Mouse (Mus musculus) gastrocnemius, postnatal 14 days (tissue): ENCODE measurements around the gene Pan3. TPM values are rescaled to one million over a fixed set of nuclear protein-coding genes. Genes with fewer than 3 reads are reported as not detected.

Experiments
- DNase-seq: peaks from one replicate; pipeline ENCODE4 v3.0.0; 2021; ENCODE audit warnings: mixed read lengths
- intact Hi-C: fragments of 180-260 bp; cut with DNase I; formaldehyde crosslinking; loops from one replicate; pipeline ENCODE4 v1.15.1; 2025; ENCODE audit warnings: low total_unique reads
- total RNA-seq, 2 experiments: library from RNA; stranded (reverse); gene quantifications; 2 replicates each; pipeline ENCODE4 v1.2.3; 2021

Gene Pan3
- total RNA-seq, 2 experiments from 2014 or later, result 22.2 to 31.3 TPM

GRCm38 (mm10) chr5:147473856-147474255 lies 43.9 kb downstream of the Pan3 start:
- intact Hi-C loops, result no loop called here
- DNase-seq, result no peak

- DNase-seq, result no peak
- intact Hi-C loops, result no loop called here
These were observed 46.1 kb downstream of the Pan3 start for GRCm38 (mm10) chr5:147476109-147476508.

- intact Hi-C loops, result no loop called here
- no peak for DNase-seq
These were observed 47.1 kb downstream of the Pan3 start for GRCm38 (mm10) chr5:147477106-147477505.

GRCm38 (mm10) chr5:147479341-147479740 lies 49.4 kb downstream of the Pan3 start:
- no peak for DNase-seq
- intact Hi-C loops, result no loop called here

- DNase-seq, result no peak
- intact Hi-C loops, result no loop called here
These were observed 54.2 kb downstream of the Pan3 start for GRCm38 (mm10) chr5:147484142-147484541.

GRCm38 (mm10) chr5:147489226-147489625 lies 59.3 kb downstream of the Pan3 start:
- intact Hi-C loops, result no loop called here
- no peak for DNase-seq

- intact Hi-C loops, result no loop called here
These were observed 60.9 kb downstream of the Pan3 start for GRCm38 (mm10) chr5:147490907-147491306.

GRCm38 (mm10) chr5:147492511-147492910 lies 62.5 kb downstream of the Pan3 start:
- no peak for DNase-seq
- intact Hi-C loops, result no loop called here

More at GRCm38 (mm10) chr5:147490907-147491306, 60.9 kb downstream of the Pan3 start:
- no peak for DNase-seq

- intact Hi-C loops, result no loop called here
- no peak for DNase-seq
These were observed 63.2 kb downstream of the Pan3 start for GRCm38 (mm10) chr5:147493205-147493604.

- DNase-seq, result no peak
- intact Hi-C loops, result no loop called here
These were observed 63.7 kb downstream of the Pan3 start for GRCm38 (mm10) chr5:147493685-147494084.

GRCm38 (mm10) chr5:147494388-147494787 lies 64.4 kb downstream of the Pan3 start:
- no peak for DNase-seq
- intact Hi-C loops, result no loop called here

GRCm38 (mm10) chr5:147494791-147495376 lies 64.9 kb downstream of the Pan3 start:
- intact Hi-C loops, result no loop called here

GRCm38 (mm10) chr5:147495961-147496360 lies 66.0 kb downstream of the Pan3 start:
- DNase-seq, result no peak
- intact Hi-C loops, result no loop called here

More at GRCm38 (mm10) chr5:147494791-147495376, 64.9 kb downstream of the Pan3 start:
- no peak for DNase-seq

- intact Hi-C loops, result no loop called here
- no peak for DNase-seq
These were observed 67.0 kb downstream of the Pan3 start for GRCm38 (mm10) chr5:147496921-147497320.

GRCm38 (mm10) chr5:147497714-147498113 lies 67.8 kb downstream of the Pan3 start:
- intact Hi-C loops, result no loop called here
- DNase-seq, result no peak

- DNase-seq, result no peak
- intact Hi-C loops, result no loop called here
These were observed 71.6 kb downstream of the Pan3 start for GRCm38 (mm10) chr5:147501456-147501998.

- intact Hi-C loops, result no loop called here
- DNase-seq, result no peak
These were observed 73.0 kb downstream of the Pan3 start for GRCm38 (mm10) chr5:147502921-147503320.

GRCm38 (mm10) chr5:147511350-147511749 lies 81.4 kb downstream of the Pan3 start:
- intact Hi-C loops, result no loop called here
- no peak for DNase-seq

GRCm38 (mm10) chr5:147527006-147527405 lies 97.0 kb downstream of the Pan3 start:
- intact Hi-C loops, result no loop called here
- no peak for DNase-seq

GRCm38 (mm10) chr5:147527788-147528187 lies 97.8 kb downstream of the Pan3 start:
- intact Hi-C loops, result no loop called here
- no peak for DNase-seq

- intact Hi-C loops, result no loop called here
- DNase-seq, result no peak
These were observed 102.1 kb downstream of the Pan3 start for GRCm38 (mm10) chr5:147532031-147532430.

- intact Hi-C loops, result no loop called here
- DNase-seq, result no peak
These were observed 109.4 kb downstream of the Pan3 start for GRCm38 (mm10) chr5:147539409-147539808.
